Mouse (Mus musculus) G1E (cell line): ENCODE measurements around the gene Gm9573.

Experiments
- CTCF ChIP-seq: IDR thresholded peaks from 2 replicates; pipeline ENCODE4 v1.5.1; 2012; ENCODE audit warnings: low read depth, low read length, inconsistent platforms, mixed read lengths
- GATA1 ChIP-seq: IDR thresholded peaks from 2 replicates; pipeline ENCODE4 v1.6.1; 2012; ENCODE audit warnings: borderline replicate concordance, low read length, inconsistent platforms, mixed read lengths
- POLR2AphosphoS5 ChIP-seq: IDR thresholded peaks from 2 replicates; pipeline ENCODE4 v1.6.1; 2012; ENCODE audit warnings: low read depth, low read length, inconsistent platforms; ENCODE audit not compliant: insufficient replicate concordance
- TAL1 ChIP-seq: conservative IDR thresholded peaks from 2 replicates; pipeline ENCODE4 v1.6.1; 2012; ENCODE audit warnings: low read depth, low read length, inconsistent platforms, mixed read lengths

DNA sequence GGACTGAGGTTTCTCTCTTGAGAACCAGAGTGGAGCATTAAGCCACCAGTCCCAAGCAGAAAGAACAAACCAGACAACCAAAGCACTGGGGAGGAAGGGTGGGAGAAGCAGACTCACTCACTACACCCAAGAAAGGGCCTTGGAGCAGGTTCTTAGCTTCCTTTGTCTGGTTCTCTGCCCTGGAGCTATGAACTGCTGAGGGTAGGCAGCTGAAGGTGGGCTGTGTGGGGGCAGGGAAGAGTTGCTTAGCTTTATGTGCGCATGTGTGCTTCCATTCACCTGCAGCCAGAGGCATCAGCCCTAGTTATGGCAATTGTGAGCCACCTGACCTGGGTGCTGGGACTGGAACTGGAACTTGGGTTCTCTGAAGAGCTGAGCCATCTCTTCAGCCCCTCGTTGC, 26.6 kb upstream of the Gm9573 start:
- no peak for TF ChIP-seq CTCF
- no peak for TF ChIP-seq TAL1
- TF ChIP-seq GATA1: no peak
- TF ChIP-seq POLR2AphosphoS5: no peak
